Mouse (Mus musculus) heart, adult 8-10 months (tissue): ENCODE data around the gene Gm10134. TPM values are rescaled to one million over a fixed set of nuclear protein-coding genes. Genes with fewer than 3 reads are reported as not detected.

ENCODE experiments used
- DNase-seq: peaks from one replicate; pipeline ENCODE4 v3.0.0; 2022; ENCODE audit warnings: low spot score
- total RNA-seq, 4 experiments: library from RNA; stranded (reverse); gene quantifications; 2 replicates each; pipeline ENCODE4 v1.2.4; 2022

Gm10134 gene
- total RNA-seq, 4 experiments from 2014 or later, result 1.4 TPM; not detected in 2

DNA sequence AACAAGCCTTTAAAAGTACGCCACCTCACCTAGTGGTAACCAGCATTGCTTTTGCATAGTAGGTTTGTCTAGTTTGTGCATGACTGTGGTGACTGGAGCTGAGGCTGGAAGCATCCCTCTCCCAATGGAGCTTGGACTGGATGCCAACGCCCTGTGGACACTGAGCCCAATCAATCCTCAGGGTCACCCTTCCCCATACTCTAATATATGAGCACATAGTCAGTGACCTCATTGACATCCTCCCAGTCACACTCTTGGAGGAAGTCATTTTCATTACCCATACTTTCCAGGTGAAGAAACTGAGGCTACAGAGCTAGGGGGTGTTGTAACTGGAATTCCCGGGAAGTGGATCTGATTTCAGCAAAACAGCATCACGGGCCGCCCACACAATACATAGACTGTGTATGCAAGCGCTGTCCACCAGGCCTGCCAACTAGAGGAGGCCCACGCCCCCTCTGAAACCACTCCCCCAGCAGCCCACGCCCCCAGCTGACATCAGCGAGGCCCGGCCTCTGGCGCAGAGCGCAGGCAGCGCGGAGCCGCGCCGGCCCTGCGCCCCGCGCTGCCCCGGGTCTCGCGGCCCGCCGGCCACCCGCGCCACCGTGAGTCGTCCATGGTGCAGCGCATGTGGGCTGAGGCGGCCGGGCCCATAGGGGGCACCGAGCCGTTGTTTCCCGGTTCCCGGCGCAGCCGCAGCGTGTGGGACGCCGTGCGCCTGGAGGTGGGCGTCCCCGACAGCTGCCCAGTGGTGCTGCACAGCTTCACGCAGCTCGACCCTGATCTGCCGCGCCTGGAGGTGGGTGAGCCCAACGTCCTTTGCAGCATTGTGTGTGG is 27.3 kb downstream of the Gm10134 start:
- DNase-seq, result peak; percentile 89

DNA sequence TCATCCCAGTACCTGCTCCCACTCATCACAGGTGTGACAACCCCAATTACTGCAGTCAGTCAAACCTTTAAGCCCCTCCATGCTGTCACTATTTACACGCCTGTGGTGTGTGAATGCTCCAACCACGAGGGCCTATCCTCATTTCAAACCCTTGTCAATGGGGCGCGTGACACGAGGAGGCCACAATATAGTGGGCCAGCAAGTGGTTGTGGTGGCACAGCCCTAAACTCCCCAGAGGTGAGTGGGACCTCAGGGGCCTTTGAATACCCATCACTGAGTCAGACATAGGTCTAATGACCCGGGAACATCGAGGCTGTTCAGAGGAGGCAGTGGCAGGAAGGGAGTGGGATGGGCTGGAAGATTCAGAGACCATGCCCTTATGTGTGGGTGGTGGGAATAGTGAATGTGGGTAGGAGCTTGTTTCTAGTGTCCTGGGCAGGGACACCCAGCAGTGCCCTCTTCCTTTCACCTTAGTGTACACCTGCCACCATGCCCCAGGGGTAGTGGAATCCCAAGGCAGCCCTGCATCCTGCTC is 28.1 kb downstream of the Gm10134 start:
- no peak for DNase-seq

DNA sequence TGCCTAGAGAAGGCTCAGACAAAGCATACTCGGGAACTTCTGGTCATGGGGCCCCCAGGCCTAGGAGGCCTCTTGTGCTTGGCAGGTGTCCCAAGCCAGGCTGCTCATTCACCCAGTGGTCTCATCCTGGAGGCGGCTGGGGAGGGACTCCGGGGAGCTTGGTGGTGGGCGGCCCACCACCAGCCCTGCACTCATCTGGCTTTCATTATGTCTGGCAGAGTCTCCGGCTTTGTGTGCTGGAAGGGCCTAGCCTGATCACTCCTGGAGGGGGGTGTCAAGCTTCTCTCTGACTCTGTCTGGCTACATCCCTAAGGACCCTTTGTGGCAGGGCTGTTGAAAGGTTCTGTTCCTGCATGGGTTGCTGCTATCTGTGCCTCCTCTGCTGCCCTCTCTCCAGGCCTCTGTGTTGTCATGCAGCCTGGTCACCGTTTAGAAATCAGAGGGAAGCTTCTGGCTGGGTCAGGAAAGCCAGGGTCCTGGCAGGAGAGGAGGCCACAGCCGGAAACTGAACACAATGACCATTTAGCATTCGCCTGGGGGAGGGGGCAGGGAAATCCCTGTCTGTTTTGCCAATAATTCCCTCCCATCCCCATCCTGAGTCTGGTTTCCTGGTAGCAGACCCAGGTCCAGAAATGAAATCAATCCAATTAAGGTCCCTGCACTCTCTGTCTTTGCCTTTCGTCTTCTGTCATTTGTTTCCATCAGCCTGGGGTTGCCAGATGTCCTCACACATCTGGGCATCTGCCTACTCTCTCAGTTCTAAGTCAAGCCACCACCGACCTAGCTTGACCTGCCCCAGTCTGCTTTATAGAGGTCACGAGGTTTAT is 28.8 kb downstream of the Gm10134 start:
- DNase-seq, result peak; percentile 75

DNA sequence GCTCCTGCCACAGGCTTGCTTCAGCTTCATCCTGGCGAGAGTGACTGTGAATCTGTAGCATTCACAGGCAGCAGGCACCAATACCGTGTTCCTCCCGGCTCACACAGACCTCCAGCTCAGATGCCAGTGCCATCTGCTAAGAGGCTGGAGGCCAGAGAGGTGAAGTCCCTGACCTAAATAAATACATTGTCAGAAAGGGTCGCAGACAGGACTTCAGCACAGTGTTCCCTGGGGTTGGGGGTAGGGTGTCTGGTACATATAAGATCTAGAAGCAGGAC is 29.3 kb downstream of the Gm10134 start:
- no peak for DNase-seq

DNA sequence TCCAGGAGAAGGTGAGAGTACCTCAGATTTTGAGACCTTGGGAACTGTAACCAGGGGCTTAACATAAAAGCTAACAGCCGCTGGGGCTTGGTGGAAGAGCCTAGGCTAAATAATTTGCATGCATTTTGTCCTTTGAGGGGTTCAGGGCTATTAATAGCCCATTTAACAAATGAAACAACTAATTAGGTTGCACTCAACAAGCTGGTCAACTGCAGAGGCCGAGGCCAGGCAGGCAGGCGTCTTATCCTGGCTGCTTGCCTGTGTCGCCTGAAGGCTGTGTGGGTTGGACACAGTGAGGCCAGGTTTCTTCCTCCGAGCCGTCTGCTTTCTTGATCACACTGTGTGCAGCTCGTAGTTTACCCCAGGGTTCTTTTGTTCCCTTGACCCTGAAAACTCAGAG is 29.8 kb downstream of the Gm10134 start:
- DNase-seq, result no peak

DNA sequence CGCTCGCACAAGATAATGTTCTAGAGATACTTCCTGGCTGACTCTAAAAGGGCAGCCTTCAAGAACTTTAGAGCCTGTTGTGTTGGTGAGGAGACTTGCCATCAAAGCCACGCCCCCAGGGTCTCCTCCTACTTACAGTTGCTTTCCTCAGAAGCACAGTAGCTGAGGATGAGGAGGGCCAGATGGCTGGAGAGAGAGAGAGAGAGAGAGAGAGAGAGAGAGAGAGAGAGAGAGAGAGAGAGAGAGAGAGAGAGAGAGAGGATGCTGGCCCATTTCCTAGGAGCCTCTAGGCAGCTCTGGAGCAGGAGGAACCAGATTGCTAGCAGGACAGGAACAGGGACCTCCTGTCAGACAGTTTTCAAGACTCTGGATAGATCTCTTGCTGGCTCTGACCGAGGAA is 30.3 kb downstream of the Gm10134 start:
- DNase-seq, result no peak

DNA sequence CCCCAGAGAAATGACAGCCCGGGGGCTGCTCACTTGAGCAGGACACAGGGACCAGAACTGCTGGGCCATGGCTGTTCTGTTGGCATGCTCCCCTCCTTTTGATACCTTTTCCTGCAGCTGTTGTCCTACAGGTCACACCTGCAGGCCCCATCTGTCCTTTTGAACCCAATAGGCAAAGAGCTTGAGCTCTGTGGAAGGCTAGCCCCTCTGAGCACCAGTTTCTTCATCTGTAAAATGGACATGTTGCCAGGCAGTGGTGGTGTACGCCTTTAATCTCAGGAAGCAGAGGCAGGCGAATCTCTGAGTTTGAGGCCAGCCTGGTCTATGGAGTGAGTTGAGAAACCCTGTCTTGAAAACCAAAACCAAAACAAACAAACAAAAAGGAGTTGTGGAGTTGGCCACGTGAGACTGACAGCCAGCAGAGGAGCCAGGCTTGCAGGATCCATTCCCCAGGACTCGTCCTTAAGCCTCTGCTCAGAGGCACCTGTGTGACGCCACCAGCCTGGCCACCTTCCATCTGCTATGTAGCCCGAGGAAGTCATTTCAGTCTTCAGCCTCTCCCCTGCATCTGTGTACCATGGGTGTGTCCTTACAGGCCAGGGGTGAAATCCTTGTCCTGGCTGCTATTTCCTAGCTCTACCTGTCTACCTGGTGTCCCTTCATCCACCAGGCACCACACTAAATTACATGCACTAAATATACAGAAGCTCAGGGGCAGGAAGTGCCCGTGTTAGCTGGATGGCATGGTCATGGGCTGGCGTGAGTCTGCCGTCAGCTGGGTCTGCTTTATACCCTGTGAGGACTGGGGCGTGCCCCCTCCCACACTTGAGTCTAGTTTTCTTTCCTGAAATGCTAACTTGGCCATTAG is 31.1 kb downstream of the Gm10134 start:
- no peak for DNase-seq

DNA sequence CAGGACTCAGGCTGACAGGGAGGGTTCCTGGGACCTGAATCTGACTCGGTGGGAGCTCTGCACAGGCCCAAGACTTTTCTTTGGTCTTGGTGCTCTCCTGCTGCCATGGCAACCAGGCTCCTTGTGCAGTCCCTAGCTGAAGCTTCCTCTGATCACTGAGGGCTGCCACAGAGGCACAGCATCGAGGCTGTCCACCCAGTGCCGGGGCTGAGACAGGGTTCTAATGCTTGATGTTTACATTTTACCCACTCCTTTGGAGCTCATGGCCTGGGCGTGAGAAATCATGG is 31.7 kb downstream of the Gm10134 start:
- no peak for DNase-seq

DNA sequence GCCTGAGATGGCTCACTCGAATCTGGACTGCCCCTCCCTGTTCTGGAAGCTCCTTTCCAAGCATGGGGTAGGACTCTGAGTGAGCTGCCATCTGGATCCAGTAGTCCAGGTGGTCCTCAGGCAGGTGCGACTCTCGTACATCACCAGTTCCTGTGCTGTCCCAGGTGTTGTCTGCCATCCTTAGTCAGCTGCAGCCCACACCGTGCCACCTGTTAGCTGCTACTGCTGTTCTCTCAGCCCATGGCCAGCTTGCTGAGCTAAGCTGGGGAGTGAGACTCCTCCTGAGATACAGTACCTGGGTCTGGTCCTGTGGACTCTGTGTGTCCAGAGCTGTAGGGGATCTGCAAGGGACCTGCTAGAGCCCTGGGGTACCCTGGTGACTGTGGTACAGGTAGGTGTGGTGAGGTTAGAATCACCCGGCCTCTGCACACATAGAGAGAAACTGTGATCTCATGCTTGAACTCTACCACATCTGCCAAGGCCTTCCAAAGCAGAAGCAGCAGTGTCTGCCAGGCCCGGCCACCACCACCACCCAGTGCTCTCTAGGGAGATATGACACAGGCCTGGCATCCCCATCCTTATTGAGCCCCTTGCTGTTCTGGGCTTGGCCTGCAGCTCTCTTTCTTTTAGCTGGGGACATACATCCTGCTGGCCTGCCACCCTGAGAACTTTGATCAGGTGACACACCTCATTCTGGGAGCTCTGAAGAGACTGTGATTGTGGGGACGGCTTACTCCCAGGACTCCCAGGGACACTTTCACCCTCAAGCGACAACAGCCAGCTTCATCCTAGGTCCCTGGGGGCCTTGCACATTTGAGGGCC is 32.3 kb downstream of the Gm10134 start:
- no peak for DNase-seq

DNA sequence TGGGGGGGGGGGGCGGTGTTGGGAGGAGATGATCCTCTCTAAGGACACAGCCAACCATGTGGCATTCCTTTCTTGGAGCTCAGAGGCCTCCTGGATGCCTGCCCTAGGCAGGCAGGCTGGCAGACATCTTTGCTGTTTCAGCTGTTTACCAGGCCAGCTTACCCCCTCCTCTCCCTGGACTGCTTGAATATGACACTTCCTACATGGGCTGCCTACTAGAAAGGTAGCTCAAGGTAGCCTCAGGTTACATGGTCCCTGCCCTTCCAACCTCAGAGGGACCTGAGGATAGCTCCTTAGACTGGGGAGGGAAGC is 32.9 kb downstream of the Gm10134 start:
- DNase-seq, result no peak

DNA sequence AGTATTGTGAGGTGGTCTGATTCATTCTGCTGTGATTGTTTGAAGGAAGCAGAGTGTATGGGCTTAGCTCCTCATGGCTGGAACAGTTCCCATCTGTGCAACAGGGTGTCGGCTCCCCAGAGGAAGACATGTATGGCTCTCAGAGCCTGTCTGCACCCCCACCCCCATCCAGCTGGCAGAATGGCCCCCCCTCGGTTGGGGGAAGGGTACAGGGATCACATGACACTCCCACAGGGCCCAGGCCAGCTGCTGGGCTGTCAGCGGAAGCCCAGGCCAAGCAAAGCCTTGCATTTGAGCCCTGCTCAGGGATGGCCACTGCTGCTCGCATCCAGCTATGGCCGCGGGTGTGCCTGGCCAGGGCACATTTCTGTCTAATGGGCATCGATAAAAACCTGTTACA is 33.3 kb downstream of the Gm10134 start:
- peak; percentile 61 for DNase-seq

DNA sequence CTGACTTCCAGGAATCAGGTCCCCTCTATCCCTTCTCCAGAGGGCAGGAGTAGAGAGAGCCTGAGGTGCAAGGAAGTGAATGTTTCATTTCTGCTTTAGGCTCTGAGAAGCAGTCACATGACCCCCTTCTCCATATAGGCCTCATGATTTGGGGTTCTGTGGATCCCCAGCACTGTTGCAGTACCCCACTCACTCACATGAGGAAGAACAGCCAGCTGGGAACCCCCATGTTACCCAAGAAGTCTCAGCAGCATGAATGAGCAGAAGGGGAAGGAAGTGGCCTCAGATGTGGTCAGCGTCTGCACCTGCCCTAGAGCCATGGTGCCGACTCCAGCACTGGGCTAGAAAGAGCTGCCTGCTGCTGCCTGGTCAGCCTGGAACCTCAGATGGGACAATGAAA is 34.1 kb downstream of the Gm10134 start:
- DNase-seq, result peak; percentile 50

DNA sequence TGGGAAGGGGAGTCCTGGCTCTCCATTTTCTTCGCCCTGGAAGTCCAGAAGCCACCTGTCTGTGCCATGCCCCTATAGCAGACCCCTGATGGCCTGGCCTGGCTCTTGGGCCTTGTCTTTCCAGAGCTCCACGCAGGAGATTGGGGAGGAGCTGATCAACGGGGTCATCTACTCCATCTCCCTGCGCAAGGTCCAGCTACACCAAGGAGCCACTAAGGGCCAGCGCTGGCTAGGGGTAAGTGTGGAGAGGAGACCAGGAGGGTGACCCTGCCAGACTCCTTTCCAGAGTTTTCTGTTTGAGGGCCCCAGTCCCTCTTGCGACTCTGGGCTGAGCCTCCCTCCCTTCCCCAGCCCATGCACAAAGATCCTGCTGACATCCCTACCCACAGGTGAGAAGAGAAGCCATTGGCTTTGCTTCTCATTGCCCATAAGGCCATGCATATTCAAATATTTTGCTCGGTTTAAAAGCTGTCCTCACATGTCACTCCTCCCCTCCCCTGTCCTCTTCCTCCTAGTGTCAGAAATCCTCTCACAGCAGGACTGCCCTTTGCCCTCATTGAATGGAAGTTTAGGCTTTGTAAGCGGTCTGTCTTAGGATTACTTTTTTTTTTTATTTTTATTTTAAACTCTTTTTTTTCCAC is 34.8 kb downstream of the Gm10134 start:
- no peak for DNase-seq

DNA sequence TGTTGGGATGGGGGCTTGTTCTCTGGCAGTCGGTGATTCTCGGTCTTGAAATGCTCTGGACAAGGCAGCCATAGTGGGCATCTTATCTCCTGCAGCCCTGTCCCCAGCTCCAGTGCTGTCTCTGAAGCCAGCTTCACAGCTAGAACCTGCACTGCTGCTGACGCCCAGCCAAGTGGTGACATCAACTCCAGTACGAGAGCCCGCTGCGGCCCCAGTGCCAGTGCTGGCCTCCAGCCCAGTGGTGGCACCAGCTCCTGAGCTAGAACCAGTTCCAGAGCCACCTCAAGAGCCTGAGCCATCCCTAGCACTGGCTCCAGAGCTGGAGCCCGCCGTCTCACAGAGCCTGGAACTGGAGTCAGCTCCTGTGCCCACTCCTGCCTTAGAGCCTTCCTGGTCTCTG is 38.0 kb downstream of the Gm10134 start:
- DNase-seq, result no peak

DNA sequence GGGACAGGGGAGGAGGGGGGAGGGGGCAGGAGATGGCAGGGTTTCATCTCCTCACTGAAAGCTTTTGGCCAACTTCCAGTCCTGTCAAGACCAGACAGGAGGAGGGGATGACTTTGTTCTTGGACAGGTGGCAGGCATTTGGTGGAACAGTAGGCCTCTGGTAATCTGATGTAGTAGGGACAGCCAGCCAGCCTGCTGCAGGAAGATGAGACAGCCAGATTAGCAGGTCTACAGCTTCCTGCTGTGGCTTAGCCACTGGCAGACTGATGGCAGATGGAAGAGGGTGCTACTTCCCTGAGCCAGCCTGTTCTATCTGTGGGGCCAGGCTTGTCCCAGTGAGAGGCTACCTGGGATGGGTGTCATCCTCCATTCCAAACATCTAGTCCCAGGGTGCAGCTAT is 40.1 kb downstream of the Gm10134 start:
- DNase-seq, result no peak

DNA sequence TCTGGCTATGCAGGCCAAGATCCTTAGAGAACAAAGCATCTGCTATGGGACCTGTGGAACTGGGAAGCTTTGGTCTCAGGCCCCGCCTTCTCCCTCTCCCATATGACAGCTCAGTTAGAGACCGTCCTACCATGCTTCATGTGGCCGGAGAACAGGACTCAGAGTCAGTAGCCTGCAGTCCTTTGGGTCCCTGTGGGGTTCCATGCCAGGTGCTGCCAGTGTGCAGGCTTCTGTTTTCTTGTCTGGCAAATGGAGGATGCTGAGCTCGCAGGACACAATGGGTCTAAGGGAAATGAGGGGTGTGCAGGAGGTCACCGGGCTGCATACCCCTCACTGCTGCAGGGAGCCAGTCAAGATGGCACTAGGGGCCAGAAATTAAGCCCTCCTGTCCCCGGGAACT is 40.7 kb downstream of the Gm10134 start:
- DNase-seq, result no peak

DNA sequence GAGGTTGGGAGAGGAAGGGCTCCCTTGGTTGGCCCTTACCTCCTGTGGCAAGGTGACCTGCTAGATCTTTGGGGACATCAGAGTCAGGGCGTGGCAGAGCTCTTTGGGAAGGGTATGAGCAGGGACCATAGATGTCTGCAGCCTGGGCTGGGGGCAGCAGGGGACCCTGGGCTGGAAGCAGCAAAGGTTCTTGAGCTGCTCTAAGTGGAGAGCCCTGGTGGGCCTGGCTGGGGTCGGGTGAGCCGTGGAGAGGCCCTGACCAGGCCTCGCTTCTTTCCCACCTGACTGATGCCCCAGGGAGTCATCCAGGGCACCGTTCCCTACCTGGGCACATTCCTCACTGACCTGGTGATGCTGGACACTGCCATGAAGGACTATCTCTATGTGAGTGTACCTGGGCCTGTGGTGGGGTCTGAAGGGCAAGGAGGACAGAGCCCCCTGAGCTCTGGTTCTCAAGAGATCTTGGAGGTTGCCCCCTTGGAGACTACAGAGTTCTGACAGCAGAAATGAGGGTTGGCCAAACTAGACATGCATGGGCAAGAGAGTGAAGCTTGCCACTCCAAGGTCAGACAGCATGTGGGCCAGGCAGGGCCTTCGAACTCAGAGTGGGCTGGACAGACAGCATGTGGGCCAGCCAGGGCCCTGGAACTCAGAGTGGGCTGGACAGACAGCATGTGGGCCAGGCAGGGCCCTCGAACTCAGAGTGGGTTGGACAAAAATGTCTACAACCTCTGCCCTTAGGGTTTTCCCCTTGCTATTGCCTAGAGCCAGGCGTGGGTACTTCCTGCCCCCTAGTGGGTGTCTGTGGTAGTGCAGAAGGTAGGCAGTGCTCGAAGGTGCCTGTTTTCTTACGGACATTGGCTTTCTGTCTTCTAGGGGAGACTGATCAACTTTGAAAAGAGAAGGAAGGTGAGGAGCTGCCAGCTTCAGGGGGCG is 41.6 kb downstream of the Gm10134 start:
- peak; percentile 89 for DNase-seq

DNA sequence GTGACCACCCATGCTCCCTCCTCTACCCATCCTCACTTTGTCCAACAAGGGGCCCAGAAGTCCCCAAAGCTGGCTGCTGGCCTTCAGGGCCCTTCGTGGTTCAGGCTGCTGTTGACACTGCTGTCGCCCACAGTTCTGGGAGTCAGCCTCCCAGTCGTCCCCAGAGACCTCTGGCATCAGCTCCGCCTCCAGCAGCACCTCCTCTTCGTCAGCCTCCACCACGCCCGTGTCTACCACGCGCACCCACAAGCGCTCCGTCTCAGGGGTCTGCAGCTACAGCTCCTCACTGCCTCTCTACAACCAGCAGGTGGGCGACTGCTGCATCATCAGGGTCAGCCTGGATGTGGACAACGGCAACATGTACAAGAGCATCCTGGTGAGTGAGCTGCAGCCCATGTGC is 43.3 kb downstream of the Gm10134 start:
- DNase-seq, result no peak

DNA sequence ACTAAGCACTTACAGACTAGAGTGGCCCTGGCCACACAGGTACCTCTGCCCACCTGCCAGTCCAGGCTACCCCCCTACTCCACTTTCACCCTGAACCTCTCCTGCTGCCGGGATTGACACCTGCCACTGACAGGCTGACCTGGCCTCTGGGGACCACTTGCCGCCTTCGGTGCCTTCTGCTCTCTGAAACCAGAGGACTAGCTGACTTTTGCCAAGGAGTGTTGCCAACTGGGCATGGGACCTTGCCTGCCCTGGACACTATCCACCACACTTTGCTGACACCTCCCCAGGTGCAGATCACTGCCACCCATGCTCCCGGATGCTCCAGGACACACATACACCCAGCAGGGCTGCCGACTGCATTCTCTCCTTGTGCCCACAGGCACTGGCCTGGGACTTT is 46.4 kb downstream of the Gm10134 start:
- DNase-seq, result no peak
